Mouse (Mus musculus) neutrophil, adult 5-6 weeks (primary cell): Measurements from ENCODE around the gene Aim2. TPM values are rescaled to one million over a fixed set of nuclear protein-coding genes. Genes with fewer than 3 reads are reported as not detected.
"Not testable (repeated sequence)": the region's sequence is repeated elsewhere in the genome, so short reads cannot be mapped to it uniquely, and the experiment has no call there.

Experiments
- ATAC-seq: fragments of 151-379, 151-347 bp; 2 replicates; pipeline ENCODE4 v1.8.0; 2017; ENCODE audit warnings: mild to moderate bottlenecking, moderate TSS enrichment; ENCODE audit not compliant: insufficient number of reproducible peaks, poor library complexity, low FRiP score, severe bottlenecking; ENCODE audit errors: extremely low read depth
- total RNA-seq: library from RNA; stranded (forward); fragments of 200-1000 nt; gene quantifications from 2 replicates; pipeline ENCODE4 v1.2.3, GENCODE M21; 2017

The Aim2 gene
- 207 and 213 TPM in 2 replicates for total RNA-seq

DNA sequence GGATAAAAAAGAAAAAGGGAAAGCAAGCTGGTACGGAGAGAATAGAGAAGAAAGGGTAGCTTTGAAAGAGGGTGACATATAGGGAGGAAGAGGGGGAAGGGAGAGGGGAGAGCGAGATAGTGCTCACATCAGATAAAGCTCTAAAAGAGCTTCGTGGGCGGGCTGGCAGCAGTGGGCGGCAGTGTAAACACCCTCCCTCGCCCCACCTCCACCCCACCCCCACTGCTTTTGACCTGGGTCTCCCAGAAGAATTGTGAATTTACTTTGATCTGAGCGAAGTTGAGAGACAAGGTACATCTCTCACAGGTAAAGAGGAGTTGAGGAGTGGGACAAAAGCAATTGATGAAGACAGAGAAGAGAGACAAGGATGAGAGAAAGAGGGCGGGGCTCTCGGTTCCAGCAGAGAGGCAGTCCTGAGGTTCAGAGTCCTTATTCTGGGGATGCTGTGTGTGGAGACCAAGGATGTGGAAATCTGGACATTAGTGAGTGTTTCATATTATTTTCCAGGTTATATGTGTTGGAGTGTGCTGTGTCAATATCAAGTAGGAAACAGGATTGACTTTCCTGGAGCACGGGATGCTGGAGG is at the start of gene Aim2:
TSS of gene Aim2 (plus strand) at position 508 of the 586 bp plus-strand sequence.
- no peak for ATAC-seq

DNA sequence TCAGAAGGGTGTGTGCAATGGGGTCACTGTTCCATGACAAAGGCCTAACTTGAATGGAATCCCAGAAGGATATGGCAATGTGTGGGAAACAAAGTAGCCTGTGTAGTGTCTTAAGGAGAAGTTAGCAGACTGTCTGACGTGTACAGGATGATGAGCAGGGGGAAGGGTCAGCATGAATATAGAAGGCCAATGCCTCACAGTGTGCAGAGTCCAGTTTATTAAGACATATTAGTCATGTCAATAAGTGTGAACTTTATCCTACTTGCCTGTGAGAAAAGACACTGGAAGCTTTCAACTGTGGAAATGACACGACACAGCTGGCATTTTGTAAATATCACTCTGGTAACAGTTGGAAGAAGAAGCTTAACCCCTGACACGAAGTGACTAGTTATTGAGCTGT is 47.9 kb upstream of the Aim2 start:
- not testable (repeated sequence) for ATAC-seq

DNA sequence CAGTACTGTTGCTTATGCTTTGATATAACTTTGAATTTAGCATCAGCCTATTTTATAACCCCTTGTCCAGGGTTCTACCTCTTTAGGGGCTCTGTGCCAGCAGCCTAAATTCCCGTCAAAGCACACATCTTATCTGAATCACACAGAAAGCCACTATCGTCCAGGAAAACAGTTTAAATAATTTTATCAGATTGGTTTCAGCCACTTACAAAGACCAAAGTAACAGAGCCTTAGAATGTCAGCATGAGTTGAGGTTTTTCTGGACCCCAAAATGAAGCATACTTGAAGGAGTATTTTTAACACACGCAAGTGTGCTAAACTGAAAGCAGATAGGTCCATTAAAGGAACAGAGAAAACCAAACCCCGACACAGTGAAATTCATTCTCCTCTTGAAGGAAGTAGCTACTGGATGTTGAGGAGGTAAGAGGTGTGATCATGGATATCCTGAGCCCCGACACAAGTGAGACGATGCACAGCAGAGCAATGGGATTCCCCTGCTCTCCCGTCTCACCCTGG is 37.1 kb upstream of the Aim2 start:
- not testable (repeated sequence) for ATAC-seq

DNA sequence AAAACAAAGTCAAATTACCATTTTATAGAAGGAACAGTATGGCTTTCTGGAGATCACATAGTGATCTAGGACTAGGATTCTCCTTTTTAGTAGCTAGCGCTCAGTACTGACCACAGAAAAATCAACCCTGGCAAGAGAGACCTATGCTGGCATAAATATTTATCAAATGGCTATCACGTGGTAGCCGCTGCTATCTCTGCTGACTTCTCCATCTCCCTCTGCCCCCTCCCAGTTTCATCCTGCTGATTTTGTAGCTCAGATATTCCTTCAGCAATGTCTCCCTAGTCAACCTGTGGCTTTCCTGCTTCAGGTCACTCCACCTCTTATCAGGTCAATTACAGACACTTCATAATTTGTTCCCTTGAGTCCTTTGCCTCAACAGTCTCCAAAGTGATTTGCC is 35.0 kb upstream of the Aim2 start:
- no peak for ATAC-seq

DNA sequence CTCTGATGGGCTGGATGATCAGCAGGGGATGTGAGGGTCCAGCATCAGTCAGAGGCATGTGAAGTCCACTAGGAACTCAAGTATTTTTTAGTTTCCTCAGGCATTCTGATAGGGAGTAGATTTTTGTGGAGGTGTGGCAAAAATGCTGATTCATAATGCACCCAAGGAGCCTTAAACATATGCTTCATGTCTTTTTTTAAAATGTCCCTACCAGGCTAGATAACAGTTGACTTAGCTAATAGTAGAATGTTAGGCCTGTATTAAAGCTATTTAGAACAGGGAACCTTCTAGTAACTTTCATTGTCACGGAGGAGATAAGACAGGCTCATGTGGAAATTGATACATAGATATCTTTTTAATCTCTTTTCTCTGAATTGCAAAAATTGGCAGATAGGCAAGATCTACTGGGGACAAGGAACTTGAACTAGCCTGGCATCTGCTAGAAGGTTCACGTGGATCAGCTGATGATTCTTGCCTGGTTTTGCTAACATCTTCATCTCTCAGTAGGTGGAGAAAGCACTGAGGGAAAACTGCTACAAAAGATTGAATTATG is 32.7 kb upstream of the Aim2 start:
- ATAC-seq: no peak

DNA sequence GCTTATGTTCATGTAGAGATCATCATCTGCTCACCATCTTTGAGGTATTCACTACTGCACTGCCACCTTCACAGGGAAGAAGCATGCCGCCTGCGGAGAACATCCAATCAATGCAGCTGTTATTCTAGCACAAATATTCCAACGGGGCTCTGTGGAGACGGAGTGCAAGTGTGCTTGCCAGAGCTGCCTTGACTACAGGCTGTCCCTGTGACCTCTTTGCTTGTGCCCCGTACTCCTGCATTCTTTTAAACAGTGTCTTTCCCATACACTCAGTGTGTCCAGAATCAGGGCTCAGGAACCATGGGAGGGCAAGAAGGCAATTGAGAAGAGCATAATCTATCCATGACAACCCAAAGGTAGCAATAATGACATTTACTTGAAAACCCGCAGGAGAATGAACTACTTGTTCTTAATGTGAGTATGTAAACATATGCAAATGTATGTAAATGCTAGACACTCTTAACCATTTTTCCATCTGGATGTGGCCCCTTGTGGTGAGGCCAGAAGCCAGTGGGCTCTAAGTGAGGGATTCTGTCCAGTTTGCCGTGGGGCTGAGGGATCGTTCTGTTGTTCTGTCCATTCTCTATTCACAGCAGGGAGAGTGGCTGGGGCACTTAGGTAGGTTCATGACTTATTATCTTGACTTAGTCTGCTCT is 29.0 kb upstream of the Aim2 start:
- ATAC-seq: no peak

DNA sequence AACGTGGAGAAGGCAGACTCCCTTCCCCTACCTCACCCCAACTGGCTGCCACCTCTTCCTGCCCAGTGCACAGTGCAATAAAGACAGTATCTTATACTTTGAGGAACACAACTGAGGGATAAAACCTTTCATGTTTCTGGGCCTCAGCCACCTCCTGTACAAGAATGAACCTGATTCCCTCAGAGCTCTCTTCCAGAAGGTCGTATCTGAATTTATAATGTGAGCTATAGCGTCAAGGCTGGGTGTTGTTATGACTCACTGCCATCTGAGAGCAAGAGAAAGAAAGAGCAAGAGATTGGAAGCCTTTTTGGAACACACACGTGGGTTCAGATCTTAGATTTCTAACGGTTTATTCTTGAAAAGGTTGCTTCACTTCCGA is 28.4 kb upstream of the Aim2 start:
- ATAC-seq: no peak

DNA sequence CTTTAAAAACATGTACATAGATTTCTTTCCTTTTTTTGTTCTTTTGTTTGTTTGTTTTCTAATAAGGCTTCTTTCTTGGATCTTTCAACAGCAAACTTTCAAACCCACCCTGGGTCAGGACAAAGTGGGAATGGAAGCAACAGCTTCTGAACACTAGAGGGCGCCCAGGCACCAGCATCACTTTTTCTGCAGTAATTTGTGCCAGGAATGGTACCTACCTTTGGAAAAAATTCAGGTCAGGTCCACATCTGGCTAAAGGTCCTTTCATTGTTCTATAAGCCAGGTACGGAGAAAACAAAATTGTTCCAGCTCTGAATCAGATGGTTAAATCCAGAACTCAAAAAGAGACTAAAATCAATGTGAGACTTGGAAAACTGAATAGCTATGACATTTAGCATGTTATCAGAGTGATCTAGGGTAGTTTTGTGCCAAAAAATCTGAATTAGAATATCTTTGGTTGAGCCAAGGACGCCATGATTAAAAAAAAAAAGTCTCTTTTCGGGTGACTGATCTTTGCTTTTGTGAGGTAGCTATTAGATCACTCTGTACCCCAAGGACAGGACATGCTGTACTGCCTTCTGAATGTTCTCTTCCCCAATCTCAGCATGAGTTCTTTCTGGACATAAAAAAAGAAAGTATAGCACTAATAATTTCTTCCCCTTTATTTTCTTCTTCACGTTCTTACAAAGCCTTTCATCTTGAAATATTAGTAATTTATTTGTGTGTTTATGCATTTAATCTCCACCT is 26.7 kb upstream of the Aim2 start:
- no peak for ATAC-seq

DNA sequence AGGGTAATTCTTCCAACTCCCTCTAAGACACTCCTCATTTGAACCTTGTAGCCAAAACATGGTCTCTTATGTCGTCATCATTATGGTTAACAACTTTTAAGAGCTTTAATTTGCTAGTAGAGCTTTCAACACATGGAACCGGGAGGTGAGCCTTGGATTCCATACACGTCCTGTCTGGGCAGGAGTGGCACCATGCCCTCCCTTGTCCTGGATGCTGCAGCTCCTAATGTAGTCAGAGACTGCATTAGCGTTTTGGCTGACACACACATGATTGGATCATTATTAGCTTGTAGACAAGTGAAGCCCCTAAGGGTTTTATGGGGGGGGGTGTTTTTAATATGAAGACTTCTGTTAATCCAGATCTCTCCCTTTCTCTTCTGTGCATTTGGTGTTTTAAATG is 25.7 kb upstream of the Aim2 start:
- no peak for ATAC-seq

DNA sequence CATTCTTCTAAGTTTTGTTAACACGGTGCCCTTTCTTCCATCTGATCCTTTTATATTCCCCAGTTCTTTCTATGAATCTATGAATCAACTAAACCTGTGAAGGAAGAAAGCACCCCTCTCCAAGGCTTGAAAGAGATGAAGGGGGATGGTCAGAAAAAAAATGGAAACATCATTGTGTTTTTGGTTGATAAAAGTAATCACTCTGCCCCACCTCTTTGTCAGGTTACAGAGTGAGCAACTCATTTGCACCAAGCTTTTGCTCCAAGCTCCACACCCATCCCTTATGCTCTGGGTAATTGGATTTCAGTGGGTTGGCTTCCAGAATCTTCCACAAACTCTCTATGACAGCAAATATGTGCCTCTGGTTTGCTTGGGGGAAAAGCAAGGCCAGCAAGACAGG is 25.3 kb upstream of the Aim2 start:
- no peak for ATAC-seq

DNA sequence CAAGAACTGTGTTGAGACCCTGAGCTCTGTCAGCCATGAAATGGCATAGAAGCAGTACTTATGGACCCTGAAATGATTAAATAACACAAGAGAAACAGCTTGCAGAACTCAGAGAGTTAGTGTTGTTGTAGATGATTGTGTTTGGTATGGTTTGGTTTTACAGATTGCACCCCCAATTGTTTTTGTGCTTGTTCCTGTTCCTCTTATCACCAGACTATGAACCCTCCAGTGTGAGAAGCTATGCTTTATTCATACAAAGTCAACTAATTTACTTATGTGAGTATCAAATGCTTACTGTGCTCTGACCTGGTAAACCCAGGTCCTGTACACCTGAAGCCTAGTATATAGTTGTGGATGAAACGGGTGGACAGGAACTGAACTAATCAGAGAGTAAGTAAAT is 24.1 kb upstream of the Aim2 start:
- no peak for ATAC-seq

DNA sequence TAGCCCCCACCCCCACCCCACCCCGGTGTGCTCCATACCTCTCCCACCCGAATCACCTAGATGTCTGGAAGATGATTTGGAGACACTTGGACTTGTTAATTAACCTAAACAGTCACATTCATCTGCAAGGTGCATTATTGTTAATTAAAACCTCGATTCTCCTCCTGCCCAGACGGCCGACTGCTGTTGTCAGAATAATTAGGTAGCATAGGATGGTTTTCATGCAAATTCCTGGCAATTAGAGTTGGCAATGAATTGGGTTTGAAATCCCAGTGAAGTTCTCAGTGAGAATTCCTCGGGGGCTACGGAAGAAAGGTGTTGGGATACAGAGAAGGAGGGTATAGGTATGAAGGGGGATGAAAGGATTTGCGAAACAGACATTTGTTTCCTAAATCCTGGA is 22.2 kb upstream of the Aim2 start:
- ATAC-seq: no peak

DNA sequence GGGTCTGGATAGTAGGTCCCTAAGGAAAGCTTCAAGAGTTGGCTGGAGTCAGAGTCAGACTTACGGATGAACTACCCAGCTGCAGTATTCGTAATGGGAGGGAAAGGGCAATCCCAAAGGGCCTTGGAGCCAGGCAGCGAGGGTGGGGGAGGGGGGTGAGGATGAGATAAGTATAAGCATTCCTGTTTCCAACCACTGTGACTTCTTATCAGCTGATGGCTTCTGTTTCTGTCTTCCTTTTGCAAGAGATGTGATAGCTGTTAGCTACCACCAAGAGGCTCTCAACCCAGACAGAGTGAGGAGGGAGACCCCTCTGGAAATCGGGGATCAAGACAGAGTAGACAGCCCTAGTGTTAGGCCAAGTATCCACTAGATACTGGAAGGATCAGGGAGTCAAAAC is 21.5 kb upstream of the Aim2 start:
- no peak for ATAC-seq

DNA sequence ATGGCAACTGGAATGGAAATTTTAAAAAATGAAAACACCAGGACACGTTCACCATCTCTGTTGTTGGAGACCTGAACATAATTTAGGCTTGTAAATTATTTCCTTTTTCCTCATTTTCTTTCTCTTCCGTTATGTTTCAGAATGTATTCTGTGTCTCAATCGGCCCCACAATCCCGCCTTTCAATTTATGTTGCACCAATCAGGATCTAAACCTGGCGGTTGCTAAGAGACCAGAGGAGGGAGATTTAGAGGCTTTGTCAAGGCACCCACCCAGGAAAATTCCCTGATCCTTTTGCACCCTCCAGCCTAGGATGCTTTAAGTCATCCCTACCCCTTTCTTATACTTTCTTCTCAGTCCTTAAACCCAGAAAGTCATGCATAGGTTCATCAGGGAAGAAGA is 20.9 kb upstream of the Aim2 start:
- ATAC-seq: no peak

DNA sequence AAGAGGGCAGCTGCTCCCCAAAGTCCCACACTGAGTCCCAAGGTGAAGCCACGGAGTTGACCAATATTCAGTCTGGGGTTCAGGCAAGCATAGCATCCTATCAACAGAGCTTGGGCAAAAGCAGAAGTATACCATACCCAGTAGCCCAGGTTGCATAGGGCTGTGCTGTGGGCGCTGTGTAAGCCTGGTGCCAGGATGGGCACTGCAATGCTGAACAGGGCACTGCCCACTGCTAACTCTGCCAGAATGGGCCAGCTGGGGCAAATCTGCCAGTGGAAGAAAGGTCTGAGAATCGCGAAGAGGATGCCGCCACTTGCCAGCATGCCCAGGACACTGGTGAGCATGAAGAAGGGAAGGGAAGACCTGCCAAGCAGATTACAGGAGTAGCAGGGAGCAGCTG is 18.3 kb upstream of the Aim2 start:
- no peak for ATAC-seq

DNA sequence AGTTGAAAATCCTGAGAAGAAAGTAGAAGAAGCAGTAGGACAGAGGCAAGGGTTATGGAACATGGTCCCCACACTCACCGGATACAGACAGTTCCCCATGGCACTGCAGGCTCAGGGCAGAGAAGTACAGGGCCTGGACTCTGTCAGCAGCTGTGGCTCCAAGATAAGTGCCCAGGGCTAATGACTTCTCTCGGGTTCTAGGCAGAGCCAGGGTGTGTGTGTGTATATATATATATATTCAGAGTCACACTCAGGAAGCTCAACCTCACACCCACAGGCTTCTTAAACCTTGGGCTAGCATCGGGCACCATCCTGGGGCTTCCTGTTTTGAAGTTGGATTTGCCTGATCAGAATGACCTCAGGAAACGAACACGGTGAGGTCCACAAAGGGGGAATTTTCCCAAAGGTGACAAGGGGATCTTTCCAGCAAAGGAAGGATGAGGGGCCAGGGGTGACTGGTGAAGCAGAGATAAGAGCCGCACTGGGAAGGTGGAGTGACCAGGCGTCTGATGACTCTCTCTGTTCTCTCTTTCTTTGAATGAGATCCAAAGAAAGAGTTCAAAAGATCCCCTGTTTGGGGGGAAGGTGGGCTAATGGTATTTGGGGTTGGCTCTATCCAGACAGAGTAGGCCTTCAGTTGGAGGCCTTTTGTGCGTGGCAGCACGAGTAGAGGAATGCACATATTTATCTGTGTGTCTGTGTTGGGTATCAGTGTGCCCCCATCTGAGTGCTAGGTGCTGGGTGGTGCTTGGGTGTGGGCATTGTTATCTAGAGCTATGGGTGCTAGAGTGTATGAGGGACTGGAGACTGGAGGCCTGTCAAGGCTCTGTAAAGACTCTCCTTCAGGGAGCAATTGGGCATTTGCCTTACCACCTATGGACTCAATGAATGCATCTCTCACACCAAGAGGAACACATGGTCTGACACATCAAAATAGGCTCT is 17.1 kb upstream of the Aim2 start, which contains the start of gene Ackr1:
TSS of gene Ackr1 (minus strand) at position 439 of the 942 bp plus-strand sequence.
- ATAC-seq: no peak

DNA sequence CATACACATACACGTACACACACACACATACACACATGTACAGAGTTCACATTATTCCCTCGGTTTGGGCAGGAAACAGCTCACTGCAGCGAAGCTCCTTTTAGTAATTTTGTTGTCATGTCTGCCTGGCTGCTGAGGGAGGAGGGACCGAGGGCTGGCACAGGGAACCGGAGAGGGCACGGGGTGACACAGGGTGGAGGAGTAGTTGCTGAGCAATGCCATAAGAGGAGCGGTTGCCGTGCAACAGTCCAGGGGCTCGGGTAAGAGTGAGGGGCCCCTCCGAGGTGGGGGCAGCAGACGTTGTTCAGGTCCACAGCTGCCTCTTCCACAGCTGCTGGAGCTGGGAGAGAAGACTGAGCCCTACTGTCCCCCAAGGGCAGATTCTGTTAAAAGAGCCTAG is 14.8 kb upstream of the Aim2 start:
- ATAC-seq: no peak

DNA sequence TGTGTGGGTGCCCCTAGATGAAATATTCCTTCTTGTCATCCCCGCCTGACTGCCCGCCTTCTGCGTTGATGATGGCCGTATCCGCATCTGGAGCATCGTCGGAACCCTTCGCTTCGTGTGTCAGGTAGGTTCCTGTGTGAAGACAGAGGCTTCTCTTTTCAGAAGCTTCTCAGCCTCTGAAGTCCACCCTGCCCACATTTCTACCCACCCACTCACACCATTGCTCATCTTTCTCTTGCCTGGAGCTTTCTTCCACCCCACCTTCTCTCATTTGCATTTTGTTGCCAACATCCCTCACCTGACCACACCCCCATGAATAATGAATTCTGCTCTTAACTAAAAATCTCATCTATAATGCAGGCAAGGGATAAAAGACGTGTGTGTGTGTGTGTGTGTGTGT is 13.7 kb upstream of the Aim2 start:
- ATAC-seq: no peak

DNA sequence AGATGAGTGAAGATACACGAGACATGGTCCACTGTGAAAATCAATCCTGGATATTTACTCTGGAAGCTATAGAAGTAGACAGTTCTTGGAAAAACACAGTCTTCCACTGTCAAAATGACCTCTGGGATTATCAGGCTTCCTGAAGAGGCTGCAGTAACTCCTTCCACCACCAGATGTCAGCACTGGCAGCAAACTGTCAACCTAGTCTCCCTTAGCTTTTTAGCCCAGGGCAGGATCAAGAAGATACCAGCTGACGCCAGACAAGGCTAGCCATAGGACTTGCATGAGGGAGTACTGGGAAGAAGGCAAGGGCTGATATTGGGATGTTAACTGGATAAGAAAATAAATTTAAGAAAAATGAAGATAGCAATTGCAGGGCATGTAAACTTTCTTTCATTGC is 11.1 kb upstream of the Aim2 start:
- ATAC-seq: peak; percentile 84
